Mouse (Mus musculus) hindbrain, embryonic 16.5 days (tissue): Measurements from ENCODE around the gene Acp2. TPM values are rescaled to one million over a fixed set of nuclear protein-coding genes. Genes with fewer than 3 reads are reported as not detected.
"Not testable (repeated sequence)": the region's sequence is repeated elsewhere in the genome, so short reads cannot be mapped to it uniquely, and the experiment has no call there.

Experiments
- ATAC-seq: fragments of 200-750 bp; cut with Nextera tagmentation; 2 replicates; pipeline ENCODE4 v1.8.0; 2017; ENCODE audit warnings: moderate TSS enrichment, moderate library complexity
- H3K27ac ChIP-seq: fragments of 300-500 bp; sonication (generic); 2 replicates; pipeline ENCODE4 v1.5.1; 2014; ENCODE audit warnings: low read depth, mild to moderate bottlenecking, control low read depth, low read length, moderate library complexity
- H3K27me3 ChIP-seq: fragments of 300-500 bp; sonication (generic); replicated peaks from 2 replicates; pipeline ENCODE4 v1.6.1; 2014; ENCODE audit warnings: low read length; ENCODE audit not compliant: control insufficient read depth, insufficient read depth
- H3K36me3 ChIP-seq: fragments of 300-500 bp; sonication (generic); 2 replicates; pipeline ENCODE4 v1.6.1; 2014; ENCODE audit warnings: mild to moderate bottlenecking, low read length, moderate library complexity, mixed read lengths; ENCODE audit not compliant: control insufficient read depth, insufficient read depth
- H3K4me1 ChIP-seq: fragments of 300-500 bp; sonication (generic); 2 replicates; pipeline ENCODE4 v1.6.1; 2014; ENCODE audit warnings: low read depth, low read length; ENCODE audit not compliant: control insufficient read depth, insufficient read depth
- H3K4me2 ChIP-seq: fragments of 300-500 bp; sonication (generic); 2 replicates; pipeline ENCODE4 v1.6.1; 2014; ENCODE audit warnings: mild to moderate bottlenecking, low read length, control low read depth, moderate library complexity
- H3K4me3 ChIP-seq: fragments of 300-500 bp; sonication (generic); 2 replicates; pipeline ENCODE4 v1.5.1; 2014; ENCODE audit warnings: mild to moderate bottlenecking, low read length, control low read depth, moderate library complexity
- H3K9ac ChIP-seq: fragments of 300-500 bp; sonication (generic); 2 replicates; pipeline ENCODE4 v1.6.1; 2014; ENCODE audit warnings: low read depth, mild to moderate bottlenecking, control low read depth, low read length, moderate library complexity
- H3K9me3 ChIP-seq: fragments of 300-500 bp; sonication (generic); 2 replicates; pipeline ENCODE4 v1.6.1; 2014; ENCODE audit warnings: mild to moderate bottlenecking, low read length, moderate library complexity; ENCODE audit not compliant: control insufficient read depth
- WGBS: fragments of 180-500 bp; shearing (Covaris S2); extraction: QIAGEN DNeasy Blood & Tissue Kit; methylation state at CpG from one replicate; pipeline ENCODE4 v1.1.7; 2014; 5-methylcytosine and 5-hydroxymethylcytosine counted together
- polyA plus RNA-seq: library from polyadenylated mRNA; unstranded; fragments of >200 nt; fragmentation: Nextera tagmentation; extraction: Ambion mirVana; gene quantifications from 2 replicates; pipeline ENCODE4 v1.2.1, GENCODE M21; 2015

Acp2 gene
- polyA plus RNA-seq, 1 experiment from 2014 or later, result 38.6 TPM

GRCm38 (mm10) chr2:91217032-91217431 is 14.3 kb downstream of the Acp2 start:
- peak; percentile 56; the same call in 1 of the 2 replicates for ATAC-seq
- no peaks in the 10 kb centered on the region for H3K4me1 ChIP-seq
- H3K9me3 ChIP-seq, result no peaks in the 10 kb centered on the region
- WGBS, result 44% methylated on average over 4 of the region's 4 CpGs
- H3K9ac ChIP-seq, result no peak overlapping the region
- H3K36me3 ChIP-seq, result peaks cover 4% of the 10 kb centered on the region
- no peaks in the 10 kb centered on the region for H3K27me3 ChIP-seq
- no peak overlapping the region for H3K4me2 ChIP-seq
- H3K4me3 ChIP-seq, result no peak overlapping the region
- H3K27ac ChIP-seq, result 0 out of 2 replicates have a peak overlapping the region, but pooled peaks have one; percentile 17

- Histone ChIP-seq H3K4me2 (no peak overlapping the region), H3K27ac (no peak overlapping the region), H3K9me3 (no peaks in the 10 kb centered on the region), H3K27me3 (no peaks in the 10 kb centered on the region), H3K4me3 (no peak overlapping the region), H3K9ac (no peak overlapping the region), H3K4me1 (no peaks in the 10 kb centered on the region), H3K36me3 (no peaks in the 10 kb centered on the region; the same call in 1 of the 2 replicates)
- WGBS, result 96% methylated on average over 3 of the region's 3 CpGs
- no peak for ATAC-seq
Observed at GRCm38 (mm10) chr2:91220501-91220900, 17.8 kb downstream of the Acp2 start.

- Histone ChIP-seq H3K4me2 (no peak overlapping the region), H3K9me3 (no peaks in the 10 kb centered on the region), H3K36me3 (no peaks in the 10 kb centered on the region), H3K4me3 (no peak overlapping the region), H3K9ac (no peak overlapping the region), H3K27ac (no peak overlapping the region), H3K27me3 (no peaks in the 10 kb centered on the region), H3K4me1 (no peaks in the 10 kb centered on the region)
- no peak for ATAC-seq
- WGBS, result 79% methylated on average over 2 of the region's 2 CpGs
Observed at GRCm38 (mm10) chr2:91223614-91224013, 20.9 kb downstream of the Acp2 start.

GRCm38 (mm10) chr2:91229735-91230134 is 27.1 kb downstream of the Acp2 start:
- no peak overlapping the region for H3K9ac ChIP-seq
- ATAC-seq, result no peak
- no peak overlapping the region for H3K4me2 ChIP-seq
- no peaks in the 10 kb centered on the region for H3K27me3 ChIP-seq
- no peaks in the 10 kb centered on the region for H3K9me3 ChIP-seq
- no peak overlapping the region for H3K27ac ChIP-seq
- no peak overlapping the region for H3K4me3 ChIP-seq
- 78% methylated on average over 2 of the region's 2 CpGs for WGBS
- no peaks in the 10 kb centered on the region for H3K4me1 ChIP-seq
- H3K36me3 ChIP-seq, result no peaks in the 10 kb centered on the region

- H3K4me2 ChIP-seq, result peak within 1 kb of the TSS; percentile 72
- H3K36me3 ChIP-seq, result no peaks in the 10 kb centered on the region
- no peaks in the 10 kb centered on the region for H3K27me3 ChIP-seq
- no peaks in the 10 kb centered on the region for H3K9me3 ChIP-seq
- peaks cover 4% of the 10 kb centered on the region for H3K4me1 ChIP-seq
- H3K27ac ChIP-seq, result peak within 1 kb of the TSS; percentile 84
- ATAC-seq, result peak; percentile 99
- under 1% methylated on average over 48 of the region's 48 CpGs for WGBS
- H3K9ac ChIP-seq, result peak within 1 kb of the TSS; percentile 73
- H3K4me3 ChIP-seq, result peak within 1 kb of the TSS; percentile 73
Observed at GRCm38 (mm10) chr2:91236601-91237510, 34.2 kb downstream of the Acp2 start, which contains the start of gene Ddb2. Gene Ddb2 (minus strand): TSS chr2:91236982.

GRCm38 (mm10) chr2:91237511-91238080 is 34.9 kb downstream of the Acp2 start:
- not testable (repeated sequence) for H3K36me3 ChIP-seq, H3K9me3 ChIP-seq, H3K9ac ChIP-seq, H3K27me3 ChIP-seq, H3K4me1 ChIP-seq
- peak overlapping the region; percentile 73 for H3K4me3 ChIP-seq
- ATAC-seq, result peak; percentile 69
- 26% methylated on average over 4 of the region's 4 CpGs for WGBS
- H3K4me2 ChIP-seq, result peak overlapping the region; percentile 72
- peak overlapping the region; percentile 84 for H3K27ac ChIP-seq

- Histone ChIP-seq H3K4me2 (no peak overlapping the region), H3K9me3 (no peaks in the 10 kb centered on the region), H3K27me3 (no peaks in the 10 kb centered on the region), H3K4me1 (no peaks in the 10 kb centered on the region), H3K27ac (no peak overlapping the region), H3K9ac (no peak overlapping the region), H3K36me3 (no peaks in the 10 kb centered on the region), H3K4me3 (no peak overlapping the region)
- 77% methylated on average over 5 of the region's 5 CpGs for WGBS
- ATAC-seq, result no peak
Observed at GRCm38 (mm10) chr2:91242547-91242946, 39.9 kb downstream of the Acp2 start.

- Histone ChIP-seq H3K36me3 (no peaks in the 10 kb centered on the region), H3K4me1 (no peaks in the 10 kb centered on the region), H3K9ac (no peak overlapping the region), H3K9me3 (no peaks in the 10 kb centered on the region), H3K4me3 (no peak overlapping the region), H3K27ac (no peak overlapping the region), H3K4me2 (no peak overlapping the region), H3K27me3 (no peaks in the 10 kb centered on the region)
- 47% methylated on average over 3 of the region's 3 CpGs for WGBS
- ATAC-seq, result peak; percentile 31; the same call in 1 of the 2 replicates
Observed at GRCm38 (mm10) chr2:91243416-91243815, 40.7 kb downstream of the Acp2 start.

- H3K27me3 ChIP-seq, result no peaks in the 10 kb centered on the region
- no peak overlapping the region for H3K4me3 ChIP-seq
- H3K9ac ChIP-seq, result no peak overlapping the region
- no peak overlapping the region for H3K4me2 ChIP-seq
- 86% methylated on average over 5 of the region's 5 CpGs for WGBS
- no peak overlapping the region for H3K27ac ChIP-seq
- ATAC-seq, result no peak
- H3K9me3 ChIP-seq, result no peaks in the 10 kb centered on the region
- no peaks in the 10 kb centered on the region for H3K4me1 ChIP-seq
- no peaks in the 10 kb centered on the region for H3K36me3 ChIP-seq
Observed at GRCm38 (mm10) chr2:91244557-91245228, 42.0 kb downstream of the Acp2 start.
